9 mouse cellular contexts compared by ENCODE assay signal in genomic region chr7:63907778-63908495, GRCm38 (mm10). TPM values are rescaled to one million over a fixed set of nuclear protein-coding genes. Genes with fewer than 3 reads are reported as not detected.
A peak's percentile ranks its signal among the peaks of the same experiment; 100 is the strongest.
DNase-seq lines count a peak whose midpoint lies in the region; ATAC-seq lines count a peak whose summit lies in the region.
"Had no signal": no experiment of that assay in that cellular context is flagged by ENCODE, and none has a peak within 500 bp of the region (broad histone marks: within the 10 kb centered on the region; RNA-seq: fewer than 3 reads in every experiment).

No protein-coding gene starts in this region.

- H3K27ac ChIP-seq in kidney, embryonic 15.5 days, result peak overlapping the region; percentile 59; the same call in 1 of the 2 replicates
- peak overlapping the region; percentile 23; the same call in 1 of the 2 replicates for H3K27ac ChIP-seq in forebrain, embryonic 14.5 days (ENCODE audit: low read depth, low read length)

- no peaks in the 10 kb centered on the region for H3K9me3 ChIP-seq in kidney, embryonic 15.5 days (replicated peaks)
- no peaks in the 10 kb centered on the region for H3K9me3 ChIP-seq in forebrain, embryonic 14.5 days (replicated peaks; ENCODE audit: control insufficient read depth, low read length)

- no peak for DNase-seq in kidney, postnatal 14 days
- DNase-seq in cerebellum, adult 18-20 months, result peak; percentile 77 to 80
- DNase-seq in forebrain, embryonic 14.5 days (ENCODE audit: low spot score), result no peak
- DNase-seq in frontal cortex, postnatal 25 days (ENCODE audit: low spot score in 2 of 2), result no peak
- no peak for DNase-seq in urinary bladder, postnatal 25 days (ENCODE audit: low spot score)
- DNase-seq: left cerebral cortex, postnatal 4 days had no signal

- ATAC-seq in kidney, embryonic 15.5 days (replicated peaks; ENCODE audit: low FRiP score), result no peak
- ATAC-seq in forebrain, embryonic 14.5 days, result no peak
- peak; percentile 12; the same call in 1 of the 2 replicates for ATAC-seq in megakaryocyte-erythroid progenitor cell, adult 5-6 weeks (replicated peaks; ENCODE audit: low FRiP score, low TSS enrichment, poor library complexity, severe bottlenecking)
- no peak for ATAC-seq in megakaryocyte progenitor cell, adult 5-6 weeks (replicated peaks; ENCODE audit: poor library complexity)

- peaks cover 62% of the 10 kb centered on the region for H3K4me1 ChIP-seq in kidney, embryonic 15.5 days
- H3K4me1 ChIP-seq in forebrain, embryonic 14.5 days (ENCODE audit: control insufficient read depth, insufficient read depth, low read length), result peaks cover 21% of the 10 kb centered on the region

- no peaks in the 10 kb centered on the region for H3K27me3 ChIP-seq in kidney, embryonic 15.5 days
- no peaks in the 10 kb centered on the region for H3K27me3 ChIP-seq in forebrain, embryonic 14.5 days (replicated peaks; ENCODE audit: control insufficient read depth, insufficient read depth, low read length)

- peak overlapping the region; percentile 3; the same call in 1 of the 2 replicates for H3K4me2 ChIP-seq in kidney, embryonic 15.5 days
- H3K4me2 ChIP-seq in forebrain, embryonic 14.5 days (ENCODE audit: low read length), result no peak overlapping the region

- H3K4me3 ChIP-seq in kidney, embryonic 15.5 days (replicated peaks), result no peak overlapping the region
- H3K4me3 ChIP-seq in forebrain, embryonic 14.5 days (ENCODE audit: low read depth, low read length), result no peak overlapping the region

- no peak overlapping the region for H3K9ac ChIP-seq in kidney, embryonic 15.5 days
- no peak overlapping the region for H3K9ac ChIP-seq in forebrain, embryonic 14.5 days (ENCODE audit: low read length)

- WGBS in kidney, embryonic 15.5 days, result 76% methylated on average over 5 of the region's 5 CpGs
- WGBS in forebrain, embryonic 14.5 days, result 78% methylated on average over 5 of the region's 5 CpGs

- H3K36me3 ChIP-seq in kidney, embryonic 15.5 days, result no peaks in the 10 kb centered on the region
- H3K36me3 ChIP-seq in forebrain, embryonic 14.5 days (ENCODE audit: control insufficient read depth, insufficient read depth, low read length), result no peaks in the 10 kb centered on the region

RNA-seq across cellular contexts. Expression of gene E030018B13Rik, which starts 8.7 kb away (rescaled TPM):
- 0.22 TPM in 1 of 2 replicates, not detected in the other for polyA plus RNA-seq in kidney, embryonic 15.5 days (2015; fragmentation: Nextera tagmentation; extraction: Ambion mirVana)
- polyA plus RNA-seq in forebrain, embryonic 14.5 days (2014; fragmentation: Nextera tagmentation; extraction: Ambion mirVana), result not detected in 2 replicates
- total RNA-seq in megakaryocyte-erythroid progenitor cell, adult 5-6 weeks (2014; fragmentation: Nextera tagmentation), result not detected in 2 replicates
- total RNA-seq in megakaryocyte-erythroid progenitor cell, adult 5-6 weeks (2017), result 0.15 TPM in 1 of 2 replicates, not detected in the other
- not detected in 2 replicates for total RNA-seq in megakaryocyte progenitor cell, adult 5-6 weeks (2015)
- not detected in 2 replicates for total RNA-seq in megakaryocyte progenitor cell, adult 5-6 weeks (2017)
- total RNA-seq: left cerebral cortex, postnatal 4 days had no signal

RNA-seq across cellular contexts. Expression of gene Klf13, which starts 30.8 kb away (rescaled TPM):
- polyA plus RNA-seq in kidney, embryonic 15.5 days (2015; fragmentation: Nextera tagmentation; extraction: Ambion mirVana), result 21.8 and 23.3 TPM in 2 replicates
- polyA plus RNA-seq in forebrain, embryonic 14.5 days (2014; fragmentation: Nextera tagmentation; extraction: Ambion mirVana), result 28.2 and 33.2 TPM in 2 replicates
- total RNA-seq in megakaryocyte-erythroid progenitor cell, adult 5-6 weeks (2014; fragmentation: Nextera tagmentation), result 36.6 and 56.3 TPM in 2 replicates
- 14.7 and 17.3 TPM in 2 replicates for total RNA-seq in megakaryocyte-erythroid progenitor cell, adult 5-6 weeks (2017)
- total RNA-seq in megakaryocyte progenitor cell, adult 5-6 weeks (2015), result 37.6 and 46.3 TPM in 2 replicates
- 16.9 and 24.3 TPM in 2 replicates for total RNA-seq in megakaryocyte progenitor cell, adult 5-6 weeks (2017)

Comparison
In these comparisons a context has a peak if more than half of its experiments do, and no peak if none do; other contexts are left out.
1. DNase-seq: peak in cerebellum, adult 18-20 months (2 of 2); none in kidney, postnatal 14 days (single experiment), forebrain, embryonic 14.5 days (single experiment), frontal cortex, postnatal 25 days (0 of 2) and urinary bladder, postnatal 25 days (single experiment).